Mouse (Mus musculus) ES-Bruce4 (cell line): ENCODE measurements at regions not wholly inside any gene's neighbourhood (a gene's known extent, or its start where the extent isn't known, plus 50 kb on each side); places are given as distances from the start of the nearest gene placed in this dataset.

Experiments used
- CTCF ChIP-seq: IDR thresholded peaks from one replicate; pipeline ENCODE4 v1.8.1; 2011; ENCODE audit warnings: low read depth, low read length
- EP300 ChIP-seq: IDR thresholded peaks from 2 replicates; pipeline ENCODE4 v1.6.1; 2011; ENCODE audit warnings: low read depth, low read length; ENCODE audit not compliant: insufficient read depth
- POLR2A ChIP-seq: IDR thresholded peaks from one replicate; pipeline ENCODE4 v1.8.1; 2011; ENCODE audit warnings: low read length; ENCODE audit not compliant: insufficient read depth

GRCm38 (mm10) chr10:111806916-111807315 lies 165.5 kb upstream of the Krr1 start:
- TF ChIP-seq CTCF (no peak), EP300 (no peak), POLR2A (no peak)
